Mouse (Mus musculus) cortical plate, adult 2 months (tissue): ENCODE results near the gene Zfp646.

ENCODE experiments used
- CTCF ChIP-seq: fragments of 200-500 bp; IDR thresholded peaks from 2 replicates; pipeline ENCODE4 v1.5.1; 2011; ENCODE audit warnings: mild to moderate bottlenecking, control low read depth, low read length; ENCODE audit not compliant: insufficient read depth; ENCODE audit errors: extremely low read depth
- POLR2A ChIP-seq: fragments of 200-500 bp; IDR thresholded peaks from 2 replicates; pipeline ENCODE4 v1.6.1; 2011; ENCODE audit warnings: mild to moderate bottlenecking, low read length, control low read depth; ENCODE audit not compliant: insufficient read depth; ENCODE audit errors: extremely low read depth

GRCm38 (mm10) chr7:127912190-127912871 lies 36.3 kb downstream of the Zfp646 start, which contains the start of gene Kat8:
- TF ChIP-seq CTCF, result no peak
- peak; percentile 89 for TF ChIP-seq POLR2A
